Mouse (Mus musculus) adrenal gland, postnatal 25 days (tissue): ENCODE measurements around the gene Sp7. TPM values are rescaled to one million over a fixed set of nuclear protein-coding genes. Genes with fewer than 3 reads are reported as not detected.
"Not testable (repeated sequence)": the region's sequence is repeated elsewhere in the genome, so short reads cannot be mapped to it uniquely, and the experiment has no call there.

Source experiments
- DNase-seq: peaks from one replicate; pipeline ENCODE4 v3.0.0; 2021; ENCODE audit warnings: mixed read lengths
- total RNA-seq: library from RNA; stranded (reverse); gene quantifications from 2 replicates; pipeline ENCODE4 v1.2.3, GENCODE M21; 2021

Sp7 gene
- total RNA-seq, 1 experiment from 2014 or later, result 0.15 TPM

DNA sequence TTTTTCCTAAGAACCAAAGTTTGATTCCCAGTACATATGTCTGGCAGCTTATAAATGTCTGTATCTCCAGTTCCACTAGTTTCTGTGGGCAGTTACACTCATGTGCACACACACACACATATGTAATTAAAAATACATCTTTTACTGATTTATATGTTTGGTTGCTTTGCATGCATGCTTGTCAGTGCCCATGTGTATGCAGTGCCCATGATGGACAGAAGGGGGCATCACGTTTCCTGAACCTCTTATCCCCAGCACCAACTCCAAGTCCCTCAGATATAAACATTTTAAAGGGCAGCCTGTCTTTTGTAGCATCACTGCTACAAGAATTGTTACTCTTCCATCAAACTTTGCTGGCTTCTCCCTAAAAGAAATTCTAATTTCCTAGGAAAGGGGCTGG lies 25.4 kb downstream of the Sp7 start:
- DNase-seq, result peak; percentile 45

DNA sequence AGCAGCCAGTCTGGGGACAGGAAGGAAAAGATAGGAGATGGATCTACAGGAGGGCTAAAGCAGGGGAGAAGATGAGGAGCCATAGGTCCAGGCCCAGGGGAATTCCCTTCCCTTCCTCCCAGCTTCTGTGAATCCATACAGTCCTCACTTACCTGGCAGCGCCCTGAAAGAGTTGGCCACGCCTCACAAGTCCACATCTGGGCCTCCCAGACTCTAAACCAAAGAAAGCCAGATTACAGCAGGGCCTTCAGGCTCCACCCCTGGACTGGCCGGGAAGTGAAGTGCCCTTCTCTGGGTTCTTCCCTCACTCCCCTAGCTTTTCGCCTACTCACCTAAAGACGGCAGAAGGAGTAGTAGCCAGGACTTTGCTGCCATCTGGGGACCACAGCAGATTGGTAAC lies 27.4 kb downstream of the Sp7 start:
- DNase-seq, result no peak

DNA sequence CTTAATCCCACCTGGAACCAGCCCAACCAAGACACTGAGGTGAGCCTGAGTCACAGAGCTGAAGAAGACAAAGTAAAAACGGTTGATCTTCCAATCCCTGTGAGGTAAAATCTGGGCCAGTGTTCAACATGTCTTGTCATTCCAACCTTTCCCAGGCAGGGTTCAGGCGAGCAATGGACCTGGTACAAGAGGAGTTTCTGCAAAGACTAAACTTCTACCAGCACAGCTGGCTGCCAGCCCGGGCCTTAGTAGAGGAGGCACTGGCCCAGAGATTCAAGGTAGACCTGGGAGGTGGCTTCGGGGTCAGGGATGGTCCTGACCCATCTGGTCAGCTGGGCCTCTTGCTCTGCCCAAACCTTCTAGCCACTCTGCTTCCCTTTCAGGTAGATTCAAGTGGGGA lies 30.0 kb downstream of the Sp7 start:
- DNase-seq, result no peak

DNA sequence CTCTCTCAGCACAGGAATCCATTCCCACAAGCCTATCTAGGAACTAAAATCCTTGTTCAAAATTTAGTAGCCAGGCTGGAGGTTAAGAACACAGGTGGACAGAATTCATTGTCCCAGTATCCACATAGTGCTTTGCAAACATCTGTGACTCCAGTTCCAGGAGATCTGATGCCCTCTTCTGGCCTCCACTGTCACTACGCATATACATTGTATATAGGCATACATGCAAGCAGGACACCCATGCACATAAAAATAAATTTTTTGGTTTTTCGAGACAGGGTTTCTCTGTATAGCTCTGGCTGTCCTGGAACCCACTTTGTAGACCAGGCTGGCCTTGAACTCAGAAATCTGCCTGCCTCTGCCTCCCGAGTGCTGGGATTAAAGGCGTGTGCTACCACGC lies 31.1 kb downstream of the Sp7 start:
- not testable (repeated sequence) for DNase-seq

DNA sequence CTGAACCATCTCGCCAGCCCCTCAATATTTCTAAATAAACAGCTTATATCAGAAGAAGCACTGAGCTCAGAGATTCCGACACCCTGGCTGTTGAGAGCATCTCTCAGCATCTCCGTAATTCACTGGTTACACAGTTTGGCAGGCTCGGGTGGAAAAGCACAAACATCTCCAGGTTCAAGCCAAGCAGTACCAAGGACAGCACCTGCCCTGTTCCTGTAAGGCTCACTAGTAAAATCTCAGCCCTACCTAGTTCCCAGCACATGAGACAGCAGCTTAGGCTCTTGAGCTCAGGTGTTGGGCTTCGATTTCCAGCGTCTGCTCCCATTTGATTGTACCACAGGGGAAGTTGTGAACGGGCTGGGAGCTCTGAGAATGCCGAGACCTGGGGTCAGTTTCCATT lies 31.7 kb downstream of the Sp7 start:
- DNase-seq, result no peak

DNA sequence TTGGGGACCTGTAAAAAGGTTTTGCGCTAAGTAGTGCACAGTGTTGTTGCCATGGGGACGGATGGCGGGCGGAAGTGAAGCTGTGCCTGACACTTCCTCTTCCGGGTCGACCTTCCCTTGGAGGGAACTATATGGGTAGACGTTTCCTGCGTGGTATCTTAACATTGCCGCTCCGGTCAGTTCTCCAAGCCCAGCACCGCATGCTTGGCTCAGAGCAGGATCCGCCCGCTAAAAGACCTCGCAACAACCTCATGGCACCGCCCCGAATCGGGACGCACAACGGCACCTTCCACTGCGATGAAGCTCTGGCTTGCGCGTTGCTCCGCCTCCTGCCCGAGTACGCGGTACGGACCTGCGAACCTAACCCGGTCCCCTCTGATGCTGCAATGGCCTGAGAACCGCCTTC lies 35.4 kb downstream of the Sp7 start, which contains the start of gene Myg1:
Myg1 (plus strand) TSS at position 100 of the 406 bp plus-strand sequence.
- DNase-seq, result peak; percentile 78

DNA sequence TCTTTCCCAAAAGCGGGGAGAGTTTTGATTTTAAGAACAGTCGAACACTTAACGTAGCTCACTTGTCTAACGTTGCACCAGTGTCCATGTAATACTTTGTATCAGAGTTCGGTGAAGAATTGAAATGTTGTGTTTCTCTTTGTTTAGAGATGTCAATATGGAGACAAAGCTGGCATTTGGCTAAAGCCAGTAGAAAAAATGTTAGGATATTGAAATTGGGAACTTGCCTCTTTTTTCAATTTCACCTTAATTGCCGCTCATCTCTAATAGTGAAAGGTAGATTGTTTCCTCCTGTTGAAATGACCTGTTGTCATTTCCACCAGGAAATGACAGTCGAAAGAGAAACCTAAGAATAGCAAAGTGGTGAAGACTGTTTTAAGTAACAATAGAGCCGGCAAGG lies 40.1 kb downstream of the Sp7 start:
- DNase-seq, result no peak

DNA sequence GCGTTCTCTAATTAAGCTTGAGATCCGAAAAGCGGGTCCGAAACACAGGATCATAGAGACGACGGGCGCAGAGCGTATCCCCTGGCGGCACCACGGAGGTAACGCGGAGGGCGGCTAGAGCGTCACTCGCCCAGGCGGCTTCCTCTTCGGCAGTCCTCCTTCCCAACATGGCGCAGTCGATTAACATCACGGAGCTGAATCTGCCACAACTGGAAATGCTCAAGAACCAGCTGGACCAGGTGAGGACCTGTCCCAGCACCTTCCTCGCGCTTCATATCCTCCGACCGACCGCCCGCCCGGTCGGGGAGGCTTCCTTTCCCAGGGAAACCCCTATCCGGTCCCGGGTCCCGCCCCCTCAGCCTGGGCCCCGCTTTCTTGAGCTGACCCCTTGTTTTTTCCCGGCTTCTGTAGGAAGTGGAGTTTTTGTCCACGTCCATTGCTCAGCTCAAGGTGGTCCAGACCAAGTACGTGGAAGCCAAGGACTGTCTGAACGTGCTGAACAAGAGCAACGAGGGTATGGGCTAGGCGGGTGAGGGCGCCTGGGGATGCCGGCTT lies 40.9 kb downstream of the Sp7 start, which contains the start of gene Pfdn5:
Pfdn5 (plus strand) TSS at position 95 of the 555 bp plus-strand sequence.
- DNase-seq, result peak; percentile 86

DNA sequence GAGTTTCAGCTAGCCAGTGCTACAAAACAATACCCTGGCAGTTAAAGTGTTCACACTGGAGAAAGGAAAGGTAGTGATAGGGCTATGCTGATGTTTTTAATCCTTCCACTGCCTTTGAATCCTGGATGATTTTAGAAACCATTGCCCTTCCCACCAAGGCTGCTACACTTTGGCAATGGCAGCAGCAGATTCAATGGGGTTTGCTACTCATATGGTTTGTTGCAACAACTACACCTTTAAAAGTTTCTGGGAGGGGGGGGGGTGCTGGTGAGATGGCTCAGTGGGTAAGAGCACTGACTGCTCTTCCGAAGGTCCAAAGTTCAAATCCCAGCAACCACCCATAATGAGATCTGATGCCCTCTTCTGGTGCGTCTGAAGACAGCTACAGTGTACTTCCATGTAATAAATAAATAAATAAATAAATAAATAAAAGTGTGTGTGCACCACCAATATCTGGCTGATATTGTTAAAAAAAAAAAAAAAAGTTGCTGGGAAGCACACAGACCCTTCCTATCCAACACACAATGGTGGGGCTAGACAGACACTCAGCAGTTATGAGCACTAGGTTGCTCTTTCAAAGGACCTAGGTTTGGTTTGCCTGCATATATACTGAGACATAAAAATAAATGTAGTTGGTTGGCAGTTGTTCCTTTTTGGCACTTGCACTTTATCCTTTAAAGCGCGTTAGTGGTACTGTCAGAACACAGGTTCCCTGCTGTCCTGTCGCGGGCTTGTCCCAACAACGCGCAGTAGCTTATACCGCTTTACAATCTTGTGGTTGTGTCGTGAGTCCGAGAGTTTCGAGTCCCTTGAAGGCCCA lies 42.1 kb downstream of the Sp7 start:
- no peak for DNase-seq

DNA sequence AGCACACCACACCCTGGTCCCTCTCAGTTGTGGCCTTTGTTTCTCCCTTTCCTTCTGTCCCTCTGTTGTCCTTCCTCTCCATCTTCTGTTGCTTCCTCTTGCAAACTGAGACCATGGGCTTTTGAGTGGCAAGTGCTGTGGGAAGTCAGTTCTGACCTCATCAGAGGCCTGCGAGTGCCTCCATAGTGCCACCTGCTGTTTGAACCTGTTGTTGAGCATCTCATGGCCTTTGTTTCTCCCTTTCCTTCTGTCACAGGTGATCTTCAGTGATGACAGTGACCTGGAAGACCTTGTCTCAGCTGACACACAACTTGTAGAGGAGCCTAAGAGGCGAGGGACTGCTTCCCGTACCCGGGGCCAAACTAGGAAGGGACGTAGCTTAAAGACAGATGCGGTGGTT lies 50.7 kb downstream of the Sp7 start:
- DNase-seq, result peak; percentile 63

DNA sequence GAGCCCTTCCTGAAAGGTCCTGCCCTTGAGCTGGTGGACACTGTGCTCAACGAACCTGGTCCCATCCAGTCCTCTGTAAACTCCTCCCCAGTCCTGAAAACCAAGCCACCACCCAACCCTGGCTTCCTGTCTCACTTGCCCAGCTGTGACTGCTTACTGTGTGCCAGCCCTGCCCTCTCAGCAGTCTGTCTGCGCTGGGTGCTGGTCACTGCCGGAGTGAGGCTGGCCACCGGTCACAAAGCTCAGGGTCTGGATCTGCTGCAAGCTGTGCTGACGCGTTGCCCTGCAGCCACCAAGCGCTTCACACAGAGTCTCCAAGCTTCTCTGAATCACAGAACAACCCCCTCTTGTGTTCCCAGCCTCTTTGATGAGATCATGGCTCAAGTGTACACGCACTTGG lies 51.7 kb downstream of the Sp7 start:
- peak; percentile 23 for DNase-seq

DNA sequence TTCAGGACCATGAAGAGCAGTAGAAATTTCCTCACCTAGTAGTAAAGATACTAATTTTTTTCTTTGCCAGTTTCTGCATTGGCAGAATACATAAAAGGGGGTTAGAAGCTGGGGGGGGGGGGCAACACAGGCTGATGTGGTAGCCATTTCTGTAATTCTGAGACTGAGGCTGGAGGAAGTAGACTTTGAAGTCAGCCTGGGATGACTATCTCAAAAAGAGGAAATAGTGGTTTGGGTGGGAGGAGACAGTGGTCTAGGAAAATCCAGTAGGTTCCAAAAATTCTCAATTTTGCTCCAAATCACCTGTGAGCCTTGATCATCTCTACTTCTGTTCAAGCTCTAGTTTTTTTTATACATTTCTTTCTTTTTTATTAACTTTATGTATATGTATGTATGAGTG lies 55.5 kb downstream of the Sp7 start:
- no peak for DNase-seq

DNA sequence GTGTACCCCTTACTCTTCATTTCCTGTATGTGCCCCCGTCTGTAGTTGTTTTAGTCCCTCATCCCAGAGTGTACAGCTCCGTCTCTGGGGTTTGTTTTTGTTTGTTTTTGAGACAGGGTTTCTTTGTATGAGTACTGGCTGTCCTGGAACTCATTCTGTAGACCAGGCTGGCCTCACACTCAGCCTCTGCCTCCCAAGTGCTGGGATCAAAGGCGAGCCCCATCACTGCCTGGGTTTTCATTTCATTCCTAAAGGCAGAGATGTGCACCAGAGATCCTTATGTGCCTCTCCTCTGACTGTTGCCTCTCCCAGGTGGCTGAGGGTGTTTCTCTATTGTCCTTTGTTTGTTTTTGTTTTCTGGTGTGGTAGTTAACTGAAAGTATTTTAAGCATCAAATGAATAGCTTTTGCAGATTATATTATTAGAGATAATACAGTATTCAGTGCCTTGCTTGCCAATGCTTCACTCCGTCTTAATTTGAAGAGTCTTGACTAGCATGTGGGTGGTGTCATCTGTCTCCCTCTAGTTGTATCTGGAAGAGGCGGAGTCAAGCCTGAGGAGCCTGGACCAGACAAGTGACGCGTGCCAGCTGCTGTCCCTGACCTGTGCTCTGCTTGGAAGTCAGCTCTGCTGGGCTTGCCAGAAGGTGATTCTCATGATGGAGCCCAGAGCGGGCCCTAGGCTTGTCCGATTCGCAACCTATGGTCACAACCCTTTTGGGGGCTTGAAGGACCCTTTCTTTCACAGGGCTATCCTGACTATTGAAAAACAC lies 56.7 kb downstream of the Sp7 start:
- DNase-seq, result peak; percentile 63

DNA sequence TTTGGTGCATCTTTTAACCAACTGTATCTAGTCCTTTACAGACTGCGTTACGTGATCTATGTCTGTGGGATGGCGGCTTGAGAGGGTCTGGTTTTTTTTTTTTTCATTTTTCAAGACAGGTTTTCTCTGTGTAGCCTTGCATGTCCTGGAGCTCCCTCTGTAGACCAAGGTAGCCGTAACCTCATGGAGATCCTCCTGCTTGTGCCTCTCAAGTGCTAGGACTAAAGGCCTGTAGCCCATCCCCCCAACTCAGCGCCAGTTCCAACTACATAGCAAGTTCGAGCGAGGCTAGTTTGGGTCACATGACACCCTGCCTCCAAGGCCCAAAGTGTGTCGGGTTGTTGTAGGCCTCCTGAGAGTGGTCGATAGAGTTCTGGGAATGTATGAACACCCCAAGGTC lies 58.3 kb downstream of the Sp7 start:
- no peak for DNase-seq

Other genes starting within 250 kb of the Sp7 start
- 29.4 and 40.3 TPM in 2 replicates for gene Spryd3, start 230.9 kb downstream of the Sp7 start, total RNA-seq
- 17.1 and 17.2 TPM in 2 replicates for gene Igfbp6, start 222.8 kb downstream of the Sp7 start, total RNA-seq
- gene Soat2, start 216.7 kb downstream of the Sp7 start, total RNA-seq, result 0.55 and 1.2 TPM in 2 replicates
- gene Zfp740, start 163.9 kb downstream of the Sp7 start, total RNA-seq, result 61.4 and 80.4 TPM in 2 replicates
- 76.1 and 76.8 TPM in 2 replicates for gene Csad, start 162.5 kb downstream of the Sp7 start, total RNA-seq
- gene Itgb7, start 135.2 kb downstream of the Sp7 start, total RNA-seq, result 1.5 and 2.0 TPM in 2 replicates
- 21.5 and 25.7 TPM in 2 replicates for gene Rarg, start 109.7 kb downstream of the Sp7 start, total RNA-seq
- gene Gm9918, start 96.6 kb downstream of the Sp7 start, total RNA-seq, result 0.15 TPM in 1 of 2 replicates, not detected in the other
- 36.3 and 36.7 TPM in 2 replicates for gene Mfsd5, start 87.7 kb downstream of the Sp7 start, total RNA-seq
- 4.1 and 6.3 TPM in 2 replicates for gene Espl1, start 70.9 kb downstream of the Sp7 start, total RNA-seq
- 379 TPM in 2 replicates for gene Pfdn5, start 41.1 kb downstream of the Sp7 start, total RNA-seq
- 72.4 and 77.8 TPM in 2 replicates for gene Myg1, start 35.5 kb downstream of the Sp7 start, total RNA-seq
- gene Aaas, start 16.4 kb downstream of the Sp7 start, total RNA-seq, result 14.4 and 24.0 TPM in 2 replicates
- gene Sp1, start 39.0 kb upstream of the Sp7 start, total RNA-seq, result 49.9 and 82.8 TPM in 2 replicates
- 1.4 and 1.9 TPM in 2 replicates for gene Amhr2, start 78.2 kb upstream of the Sp7 start, total RNA-seq
- gene Prr13, start 91.8 kb upstream of the Sp7 start, total RNA-seq, result 100 and 158 TPM in 2 replicates
- 747 and 809 TPM in 2 replicates for gene Pcbp2, start 103.4 kb upstream of the Sp7 start, total RNA-seq
- gene Gm10337, start 136.5 kb upstream of the Sp7 start, total RNA-seq, result not detected in 2 replicates
- 8.1 and 12.0 TPM in 2 replicates for gene Map3k12, start 149.9 kb upstream of the Sp7 start, total RNA-seq
- 42.4 and 48.9 TPM in 2 replicates for gene Tarbp2, start 151.0 kb upstream of the Sp7 start, total RNA-seq
- 3.4 and 6.6 TPM in 2 replicates for gene Npff, start 157.8 kb upstream of the Sp7 start, total RNA-seq